Mouse (Mus musculus) forebrain, embryonic 12.5 days (tissue): Measurements from ENCODE around the gene Aamp. TPM values are rescaled to one million over a fixed set of nuclear protein-coding genes. Genes with fewer than 3 reads are reported as not detected.
"Not testable (repeated sequence)": the region's sequence is repeated elsewhere in the genome, so short reads cannot be mapped to it uniquely, and the experiment has no call there.

ENCODE experiments used
- ATAC-seq: fragments of 200-750 bp; cut with Nextera tagmentation; 2 replicates; pipeline ENCODE4 v1.8.0; 2017; ENCODE audit warnings: moderate TSS enrichment; ENCODE audit not compliant: low FRiP score
- H3K27ac ChIP-seq: fragments of 300-500 bp; sonication (generic); 2 replicates; pipeline ENCODE4 v1.5.1; 2016; ENCODE audit warnings: mild to moderate bottlenecking
- H3K27me3 ChIP-seq: fragments of 300-500 bp; sonication (generic); 2 replicates; pipeline ENCODE4 v1.6.1; 2016; ENCODE audit warnings: mild to moderate bottlenecking
- H3K36me3 ChIP-seq: fragments of 300-500 bp; sonication (generic); replicated peaks from 2 replicates; pipeline ENCODE4 v1.6.1; 2016; ENCODE audit warnings: mild to moderate bottlenecking
- H3K4me1 ChIP-seq: fragments of 300-500 bp; sonication (generic); 2 replicates; pipeline ENCODE4 v1.6.1; 2016
- H3K4me2 ChIP-seq: fragments of 300-500 bp; sonication (generic); 2 replicates; pipeline ENCODE4 v1.6.1; 2016; ENCODE audit warnings: mild to moderate bottlenecking, moderate library complexity
- H3K4me3 ChIP-seq: fragments of 300-500 bp; sonication (generic); replicated peaks from 2 replicates; pipeline ENCODE4 v1.5.1; 2016; ENCODE audit warnings: mild to moderate bottlenecking
- H3K9ac ChIP-seq: fragments of 300-500 bp; sonication (generic); 2 replicates; pipeline ENCODE4 v1.6.1; 2016; ENCODE audit warnings: mild to moderate bottlenecking
- H3K9me3 ChIP-seq: fragments of 300-500 bp; sonication (generic); 2 replicates; pipeline ENCODE4 v1.6.1; 2016
- WGBS: fragments of 180-500 bp; shearing (Covaris S2); methylation state at CpG from one replicate; pipeline ENCODE4 v1.1.7; 2016; 5-methylcytosine and 5-hydroxymethylcytosine counted together
- polyA plus RNA-seq: library from polyadenylated mRNA; unstranded; fragments of >200 nt; fragmentation: Nextera tagmentation; extraction: Ambion mirVana; gene quantifications from 2 replicates; pipeline ENCODE4 v1.2.1, GENCODE M21; 2016

Gene Aamp
- polyA plus RNA-seq, 1 experiment from 2014 or later, result 184 TPM

DNA sequence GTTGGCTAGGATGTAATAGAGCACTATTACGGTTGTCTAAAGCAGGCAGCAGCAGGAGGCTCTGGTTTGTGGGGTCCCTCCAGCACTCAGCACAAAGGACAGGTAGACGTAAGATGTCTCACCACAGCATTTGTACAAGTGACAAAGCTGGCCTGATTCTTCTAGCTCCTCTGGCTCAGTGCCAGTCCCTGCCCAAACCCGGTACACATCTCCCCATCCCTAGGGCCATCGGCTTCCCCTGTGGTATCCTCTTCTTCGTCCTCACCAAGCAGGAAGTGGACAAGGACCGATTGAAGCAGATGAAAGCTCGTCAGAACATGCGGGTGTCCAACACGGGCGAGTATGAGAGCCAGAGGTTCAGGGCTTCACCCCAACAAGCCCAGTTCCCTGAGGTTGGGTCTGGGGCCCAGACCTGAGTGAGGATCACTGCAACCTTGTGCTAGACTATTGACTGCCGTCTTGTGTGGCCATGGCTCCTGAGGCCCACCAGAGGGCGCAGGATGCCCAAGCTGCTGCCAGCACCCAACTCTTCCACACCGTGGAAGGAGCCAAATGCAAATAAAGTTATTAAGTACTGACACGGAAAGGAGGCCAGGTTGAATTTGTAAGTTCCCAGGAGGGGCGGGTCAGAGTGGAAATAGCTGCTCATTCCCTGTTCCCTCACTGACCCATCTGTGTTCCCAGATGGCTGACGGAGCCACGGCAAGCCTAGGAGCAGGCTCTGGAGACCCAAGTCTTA, 2.5 kb upstream of the Aamp start:
- not testable (repeated sequence) for ATAC-seq, H3K9me3 ChIP-seq, H3K9ac ChIP-seq, H3K27ac ChIP-seq, H3K4me2 ChIP-seq, H3K27me3 ChIP-seq, H3K4me3 ChIP-seq
- Histone ChIP-seq H3K36me3 (peaks cover 44% of the 10 kb centered on the region), H3K4me1 (peaks cover 26% of the 10 kb centered on the region)
- WGBS, result 65% methylated on average over 15 of the region's 17 CpGs

DNA sequence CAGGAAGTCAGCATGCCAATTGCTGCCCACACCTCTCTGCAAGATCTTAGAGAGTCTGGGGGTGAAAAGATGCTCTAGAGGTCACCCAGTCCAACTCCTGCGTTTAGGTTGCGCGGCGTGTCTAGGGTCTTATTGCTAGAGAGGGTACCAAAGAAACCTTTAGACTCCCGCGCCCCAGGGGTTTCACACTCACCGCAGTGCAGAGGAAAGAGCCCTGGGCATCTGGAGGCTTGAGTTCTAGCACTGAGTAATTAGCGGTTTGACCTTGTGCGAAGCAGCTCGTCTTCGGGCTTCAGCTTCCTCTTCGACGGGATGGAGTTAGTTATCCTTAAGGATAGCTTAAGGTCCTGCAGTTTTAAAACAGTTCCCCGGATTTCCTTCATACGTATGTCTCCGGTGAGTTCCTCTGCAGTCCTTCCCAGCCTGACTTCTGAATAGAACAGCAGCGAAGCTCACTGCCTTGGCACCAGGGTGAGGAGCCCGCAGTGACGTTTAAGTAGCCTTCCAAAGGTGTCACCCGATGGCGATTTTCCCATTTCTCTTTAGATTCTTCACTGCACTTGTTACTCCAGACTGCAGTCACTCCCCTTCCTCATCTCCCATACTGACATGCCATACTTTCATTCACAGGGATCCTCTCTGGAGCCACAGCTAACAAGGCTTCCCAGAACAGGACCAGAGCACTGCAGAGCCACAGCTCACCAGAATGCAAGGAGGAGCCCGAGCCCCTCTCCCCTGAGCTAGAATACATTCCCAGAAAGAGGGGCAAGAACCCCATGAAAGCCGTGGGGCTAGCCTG, 873 bp upstream of the Aamp start:
- Histone ChIP-seq H3K27me3 (no peaks in the 10 kb centered on the region), H3K9ac (peak overlapping the region; percentile 74), H3K4me3 (peak overlapping the region; percentile 79), H3K27ac (no peak overlapping the region), H3K4me1 (peaks cover 26% of the 10 kb centered on the region), H3K4me2 (peak overlapping the region; percentile 82), H3K9me3 (no peaks in the 10 kb centered on the region), H3K36me3 (peaks cover 52% of the 10 kb centered on the region)
- WGBS, result 3% methylated on average over 23 of the region's 23 CpGs
- ATAC-seq, result no peak

DNA sequence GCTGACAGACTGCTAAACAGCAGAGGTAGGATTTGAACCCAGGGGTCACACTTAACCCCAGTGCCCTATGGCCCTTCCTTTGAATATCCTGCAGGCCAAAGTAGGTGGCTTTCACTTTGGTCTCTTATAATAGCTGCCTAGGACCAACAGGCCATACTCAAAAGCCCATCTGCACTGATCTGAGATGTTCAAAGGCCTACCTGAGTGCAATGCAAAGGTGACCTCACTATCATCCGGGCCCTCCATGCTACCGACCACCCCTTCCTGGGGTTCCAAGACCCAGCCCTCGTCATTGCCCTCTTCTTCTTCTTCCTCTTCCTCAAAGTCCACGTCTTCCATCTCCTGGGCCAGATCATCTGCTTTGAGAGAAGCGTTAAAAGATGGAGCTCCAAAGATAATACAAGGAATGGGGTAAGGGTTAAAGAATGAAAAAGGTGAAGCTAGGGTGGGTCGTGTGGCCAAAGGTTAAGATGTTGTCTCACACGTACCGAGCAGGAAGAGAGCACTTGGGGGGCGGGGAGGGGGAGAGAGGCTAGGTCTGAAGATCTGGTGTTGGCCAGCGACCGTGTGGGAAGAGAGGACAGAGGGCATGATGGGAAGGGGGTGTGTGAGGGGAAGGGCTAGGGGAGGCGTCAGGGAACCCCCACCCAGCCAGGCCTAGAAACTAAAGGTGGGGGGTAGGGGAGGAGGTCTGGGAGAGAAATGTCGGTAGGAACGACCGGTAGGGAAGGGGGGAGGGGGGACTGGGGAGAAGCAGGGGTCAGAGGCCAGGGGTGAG, 663 bp downstream of the Aamp start:
- 15% methylated on average over 14 of the region's 15 CpGs for WGBS
- H3K9me3 ChIP-seq, result no peaks in the 10 kb centered on the region

DNA sequence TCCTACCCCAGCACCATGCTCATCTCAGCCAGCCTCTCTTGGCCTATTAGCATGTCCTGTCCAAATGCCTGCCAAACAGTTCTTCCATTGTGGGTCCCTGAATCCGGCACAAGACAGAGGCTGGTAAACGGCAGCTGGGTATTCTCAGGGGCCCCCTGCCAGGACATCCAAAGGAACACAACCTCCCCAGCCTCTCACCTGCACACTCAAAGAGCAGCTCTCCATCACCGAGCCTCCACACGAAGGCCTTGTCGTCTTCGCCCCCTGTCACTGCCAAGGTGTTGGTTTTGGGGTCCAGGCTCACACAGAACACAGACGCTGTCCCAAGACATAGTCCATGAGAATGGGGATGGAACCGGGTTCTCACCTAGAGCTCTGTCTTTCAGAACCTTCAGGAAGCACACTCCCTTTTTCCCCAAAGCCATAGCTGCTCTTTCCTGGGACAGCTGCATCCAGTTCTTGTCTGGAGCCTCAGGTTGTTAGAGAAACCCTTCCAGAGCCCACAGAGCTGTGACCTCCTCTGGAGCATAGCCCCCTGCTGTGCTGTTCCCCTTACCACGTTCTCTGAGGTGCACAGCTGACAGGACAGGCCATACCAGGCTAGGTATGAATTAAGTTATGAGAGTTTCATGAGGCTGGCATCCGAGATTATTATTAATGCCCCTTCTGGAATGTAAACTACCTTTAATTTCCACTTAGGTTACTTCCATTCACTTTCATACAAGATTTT, 1.5 kb downstream of the Aamp start:
- Histone ChIP-seq H3K27me3 (no peaks in the 10 kb centered on the region), H3K9ac (no peak overlapping the region), H3K4me2 (no peak overlapping the region), H3K36me3 (peaks cover 47% of the 10 kb centered on the region), H3K9me3 (no peaks in the 10 kb centered on the region), H3K27ac (no peak overlapping the region), H3K4me3 (no peak overlapping the region), H3K4me1 (peaks cover 26% of the 10 kb centered on the region)
- 90% methylated on average over 10 of the region's 10 CpGs for WGBS
- ATAC-seq, result no peak

More for the DNA sequence above, 663 bp downstream of the Aamp start:
- peaks cover 52% of the 10 kb centered on the region for H3K36me3 ChIP-seq
- peaks cover 26% of the 10 kb centered on the region for H3K4me1 ChIP-seq
- peak; percentile 39 for ATAC-seq
- H3K27me3 ChIP-seq, result no peaks in the 10 kb centered on the region
- H3K4me2 ChIP-seq, result peak overlapping the region; percentile 90
- H3K27ac ChIP-seq, result peak overlapping the region; percentile 54; the same call in 1 of the 2 replicates
- H3K4me3 ChIP-seq, result peak overlapping the region; percentile 79
- peak overlapping the region; percentile 78 for H3K9ac ChIP-seq

DNA sequence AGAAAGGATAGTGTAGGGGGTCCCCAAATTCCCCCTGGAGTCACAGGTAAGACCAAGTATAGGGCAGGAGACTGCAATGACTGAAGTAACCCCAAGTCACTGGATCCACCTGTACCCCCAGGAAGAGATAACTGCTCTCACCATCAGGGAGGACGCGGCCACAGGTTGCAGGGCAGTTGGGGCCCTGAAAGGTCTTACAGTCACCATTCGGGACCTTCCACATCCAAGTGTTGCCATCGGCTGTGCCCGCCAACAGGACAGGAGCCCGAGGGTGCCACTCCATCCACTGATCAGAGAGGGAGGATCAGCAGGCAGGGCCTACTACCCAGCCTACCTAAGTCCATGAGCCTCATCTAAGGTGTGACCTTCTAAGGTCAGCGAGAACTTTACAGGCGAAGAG, 2.7 kb downstream of the Aamp start:
- Histone ChIP-seq H3K9me3 (no peaks in the 10 kb centered on the region), H3K4me1 (peaks cover 26% of the 10 kb centered on the region), H3K27me3 (no peaks in the 10 kb centered on the region), H3K9ac (no peak overlapping the region), H3K27ac (no peak overlapping the region), H3K4me2 (no peak overlapping the region), H3K4me3 (no peak overlapping the region), H3K36me3 (peaks cover 47% of the 10 kb centered on the region)
- no peak for ATAC-seq
- 95% methylated on average over 8 of the region's 8 CpGs for WGBS

DNA sequence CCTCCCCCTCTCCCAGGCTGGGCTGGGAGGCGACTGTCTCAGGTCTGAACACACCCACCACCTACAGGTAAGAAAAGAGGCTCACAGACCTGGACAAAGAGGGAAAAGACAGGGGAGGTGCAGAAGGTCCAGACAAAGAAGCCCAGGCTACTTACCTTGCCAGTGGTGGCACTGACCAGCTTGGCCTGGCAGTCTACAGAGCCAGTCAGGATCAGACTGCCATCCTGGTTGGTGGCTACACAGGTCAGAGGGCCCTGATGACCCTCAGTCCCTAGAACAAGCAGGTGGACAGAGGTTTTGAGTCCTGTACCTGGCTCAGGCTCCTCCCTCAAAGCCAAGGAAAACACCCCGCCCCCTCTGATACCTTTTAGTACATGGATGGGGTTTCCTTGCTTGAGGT, 3.2 kb downstream of the Aamp start:
- 91% methylated on average over 2 of the region's 2 CpGs for WGBS
- Histone ChIP-seq H3K4me3 (no peak overlapping the region), H3K36me3 (peaks cover 47% of the 10 kb centered on the region)

DNA sequence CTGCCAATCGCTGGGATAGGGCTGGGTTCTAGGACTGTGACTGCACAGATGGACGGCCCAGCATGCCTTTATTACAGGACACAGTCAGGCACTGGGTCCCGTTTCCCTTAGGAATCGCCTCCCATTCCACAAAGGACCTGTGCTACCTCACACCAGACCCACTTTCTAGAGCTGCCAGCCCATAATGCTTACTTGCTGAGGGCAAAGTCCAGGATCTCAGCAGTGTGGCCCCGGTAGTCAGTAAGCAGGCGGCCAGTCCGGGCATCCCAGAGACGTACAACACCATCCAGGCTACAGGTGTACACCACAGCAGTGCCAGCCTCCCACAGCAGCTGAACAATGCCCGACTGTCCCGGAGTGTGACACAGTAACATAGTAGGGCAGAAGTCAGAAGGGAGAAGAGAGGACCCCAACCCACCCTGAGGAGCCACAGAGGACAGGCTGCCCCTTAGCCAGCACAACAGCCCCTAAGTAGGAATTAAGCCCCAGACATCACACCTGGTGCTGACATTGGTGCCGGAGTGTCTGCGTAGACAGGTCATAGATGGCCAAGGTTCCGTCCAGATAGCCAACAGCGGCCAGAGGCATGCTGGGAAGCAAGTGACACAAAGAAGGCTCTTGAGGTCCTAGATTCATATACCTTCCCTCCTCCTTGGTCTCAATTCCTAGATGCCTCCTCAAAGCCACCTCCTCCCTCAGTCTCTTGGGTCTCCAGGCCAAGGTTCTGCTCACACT, 3.8 kb downstream of the Aamp start:
- WGBS, result 94% methylated on average over 14 of the region's 14 CpGs
- Histone ChIP-seq H3K4me1 (peaks cover 20% of the 10 kb centered on the region), H3K9ac (no peak overlapping the region), H3K36me3 (peaks cover 47% of the 10 kb centered on the region), H3K27ac (0 out of 2 replicates have a peak overlapping the region, but pooled peaks have one; percentile 25), H3K4me2 (no peak overlapping the region), H3K27me3 (no peaks in the 10 kb centered on the region), H3K9me3 (no peaks in the 10 kb centered on the region), H3K4me3 (no peak overlapping the region)
- no peak for ATAC-seq

More for the DNA sequence above, 3.2 kb downstream of the Aamp start:
- no peak overlapping the region for H3K4me2 ChIP-seq
- H3K27me3 ChIP-seq, result no peaks in the 10 kb centered on the region
- no peak overlapping the region for H3K27ac ChIP-seq
- H3K9me3 ChIP-seq, result no peaks in the 10 kb centered on the region
- no peak for ATAC-seq
- H3K9ac ChIP-seq, result no peak overlapping the region
- peaks cover 26% of the 10 kb centered on the region for H3K4me1 ChIP-seq

DNA sequence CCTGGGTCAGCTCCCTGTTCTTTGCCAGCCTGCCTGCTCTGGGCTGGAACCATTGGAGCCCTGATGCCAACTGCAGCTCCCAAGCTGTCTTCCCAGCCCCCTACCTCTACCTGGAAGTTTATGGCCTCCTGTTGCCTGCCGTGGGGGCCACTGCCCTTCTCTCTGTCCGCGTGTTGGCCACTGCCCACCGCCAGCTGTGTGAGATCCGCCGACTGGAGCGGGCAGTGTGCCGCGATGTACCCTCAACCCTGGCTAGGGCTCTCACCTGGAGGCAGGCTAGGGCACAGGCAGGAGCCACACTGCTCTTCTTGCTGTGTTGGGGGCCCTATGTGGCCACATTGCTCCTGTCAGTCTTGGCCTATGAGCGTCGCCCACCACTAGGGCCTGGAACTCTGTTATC, 5.5 kb downstream of the Aamp start:
- Histone ChIP-seq H3K4me3 (no peak overlapping the region), H3K9ac (no peak overlapping the region), H3K36me3 (peaks cover 47% of the 10 kb centered on the region), H3K4me1 (peaks cover 14% of the 10 kb centered on the region), H3K27me3 (no peaks in the 10 kb centered on the region), H3K27ac (no peak overlapping the region), H3K9me3 (no peaks in the 10 kb centered on the region), H3K4me2 (no peak overlapping the region)
- 91% methylated on average over 11 of the region's 11 CpGs for WGBS
- no peak for ATAC-seq

DNA sequence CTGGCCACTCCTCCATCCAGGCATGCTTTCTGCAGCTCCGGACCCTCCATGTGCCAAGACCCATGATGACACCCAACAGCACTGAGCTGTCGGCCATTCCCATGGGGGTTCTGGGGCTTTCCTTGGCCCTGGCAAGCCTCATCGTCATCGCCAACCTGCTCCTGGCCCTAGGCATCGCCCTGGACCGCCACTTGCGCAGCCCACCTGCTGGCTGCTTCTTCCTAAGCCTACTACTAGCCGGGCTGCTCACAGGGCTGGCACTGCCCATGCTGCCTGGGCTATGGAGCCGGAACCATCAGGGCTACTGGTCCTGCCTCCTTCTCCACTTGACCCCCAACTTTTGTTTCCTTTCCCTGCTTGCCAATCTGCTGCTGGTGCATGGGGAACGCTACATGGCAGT, 6.0 kb downstream of the Aamp start, which contains the start of gene Gpbar1:
Gene Gpbar1 (plus strand): TSS at position 13 of the 400 bp plus-strand sequence.
- Histone ChIP-seq H3K36me3 (peaks cover 47% of the 10 kb centered on the region), H3K27me3 (no peaks in the 10 kb centered on the region), H3K4me2 (no peak within 1 kb of the TSS), H3K27ac (no peak within 1 kb of the TSS), H3K4me1 (peaks cover 10% of the 10 kb centered on the region), H3K9me3 (no peaks in the 10 kb centered on the region), H3K9ac (no peak within 1 kb of the TSS), H3K4me3 (no peak within 1 kb of the TSS)
- no peak for ATAC-seq
- WGBS, result 91% methylated on average over 10 of the region's 10 CpGs

DNA sequence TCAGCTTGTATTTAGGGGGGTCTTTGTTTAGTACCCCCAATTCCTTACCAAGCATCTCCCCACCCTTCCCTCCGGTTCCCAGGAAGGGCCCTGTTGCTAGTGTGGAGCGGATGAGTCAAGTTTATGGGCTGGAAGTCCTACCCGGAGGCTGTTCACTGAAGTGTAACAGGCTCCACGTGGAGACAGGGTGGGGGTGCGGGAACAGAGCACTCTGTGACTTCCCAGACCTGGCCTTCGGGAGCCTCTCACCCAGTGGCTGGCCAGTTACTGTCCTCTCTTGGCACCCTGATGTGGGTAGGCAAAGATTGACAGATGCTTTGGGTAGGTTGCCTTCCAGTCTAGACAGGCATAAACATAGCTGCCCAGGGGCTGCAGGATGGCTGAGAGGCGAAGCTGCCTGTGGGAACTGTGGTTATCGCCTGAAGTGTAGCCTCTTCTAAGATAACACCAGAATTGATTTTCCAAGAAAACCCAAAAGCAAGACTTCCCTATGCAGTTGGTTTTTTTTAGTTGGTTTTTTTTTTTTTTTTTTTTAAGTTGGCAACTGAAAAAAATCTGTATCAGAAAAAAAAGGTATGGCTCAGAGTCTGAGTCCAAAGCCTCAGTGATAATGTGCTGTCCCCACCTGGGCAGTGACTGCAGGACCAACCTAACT, 6.5 kb downstream of the Aamp start:
- Histone ChIP-seq H3K9me3 (no peaks in the 10 kb centered on the region), H3K9ac (no peak overlapping the region), H3K4me2 (no peak overlapping the region), H3K27me3 (no peaks in the 10 kb centered on the region), H3K27ac (no peak overlapping the region), H3K4me3 (no peak overlapping the region), H3K4me1 (peaks cover 4% of the 10 kb centered on the region; the same call in 1 of the 2 replicates), H3K36me3 (peaks cover 45% of the 10 kb centered on the region)
- 72% methylated on average over 8 of the region's 8 CpGs for WGBS
- no peak for ATAC-seq

DNA sequence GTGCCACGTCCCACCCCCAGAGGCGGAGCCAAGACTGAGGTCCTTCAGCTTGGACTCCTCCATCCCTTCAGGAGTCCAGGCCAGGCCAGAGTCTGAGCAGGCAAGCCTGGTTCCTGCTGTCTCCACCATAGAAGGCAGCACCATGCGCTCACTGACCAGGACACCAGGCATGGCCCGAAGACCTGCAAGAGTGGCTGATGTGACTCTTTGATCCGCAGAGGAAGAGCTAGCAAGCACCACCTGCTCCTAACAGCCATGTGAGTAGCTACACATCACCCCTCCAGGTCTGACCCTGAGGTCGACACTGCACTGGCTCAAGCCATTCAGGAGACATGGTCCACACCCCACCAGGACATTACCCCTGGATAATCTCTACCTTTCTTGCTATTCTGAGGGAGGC, 7.5 kb downstream of the Aamp start:
- ATAC-seq, result no peak
- 71% methylated on average over 6 of the region's 6 CpGs for WGBS
- Histone ChIP-seq H3K36me3 (peaks cover 35% of the 10 kb centered on the region), H3K4me1 (no peaks in the 10 kb centered on the region), H3K4me3 (no peak overlapping the region), H3K27me3 (no peaks in the 10 kb centered on the region), H3K9ac (no peak overlapping the region), H3K4me2 (no peak overlapping the region), H3K9me3 (no peaks in the 10 kb centered on the region), H3K27ac (no peak overlapping the region)
